Mouse (Mus musculus) spleen, postnatal 14 days (tissue): ENCODE results near the gene Cpm.
"Not testable (repeated sequence)": the region's sequence is repeated elsewhere in the genome, so short reads cannot be mapped to it uniquely, and the experiment has no call there.

Source experiments
- DNase-seq, 2 experiments: peaks; one replicate each; pipeline ENCODE4 v3.0.0; 2021 to 2022; ENCODE audit warnings: low spot score in 2 of 2

The Cpm gene

GRCm38 (mm10) chr10:117718161-117719119, 89.1 kb downstream of the Cpm start:
- DNase-seq = no peak

DNA sequence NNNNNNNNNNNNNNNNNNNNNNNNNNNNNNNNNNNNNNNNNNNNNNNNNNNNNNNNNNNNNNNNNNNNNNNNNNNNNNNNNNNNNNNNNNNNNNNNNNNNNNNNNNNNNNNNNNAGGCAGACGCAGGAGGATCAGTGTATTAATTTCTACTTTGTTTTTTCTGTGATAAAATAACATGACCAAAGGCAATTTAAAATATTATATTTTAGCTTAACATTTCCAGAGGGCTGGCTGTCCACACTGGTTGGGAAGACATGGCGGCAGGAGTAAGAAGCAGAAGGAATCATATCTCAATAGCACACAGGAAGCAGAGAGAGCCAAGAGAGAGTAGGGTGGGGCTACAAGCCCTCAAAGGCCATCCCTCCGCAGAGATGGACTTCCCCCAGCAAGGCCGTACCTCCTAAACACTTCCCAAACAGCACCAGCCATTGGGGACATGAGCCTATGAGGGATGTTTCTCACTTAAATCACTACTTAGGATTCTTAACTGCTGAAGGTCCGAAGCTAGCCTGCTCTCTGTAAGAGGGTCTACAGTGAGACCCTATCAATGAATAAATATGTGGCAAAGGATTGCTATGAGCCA, 94.9 kb downstream of the Cpm start:
- DNase-seq = no peak

- DNase-seq = no peak
Measured at GRCm38 (mm10) chr10:117724804-117725361, 95.6 kb downstream of the Cpm start.

GRCm38 (mm10) chr10:117725671-117726070, 96.4 kb downstream of the Cpm start:
- no peak for DNase-seq

DNA sequence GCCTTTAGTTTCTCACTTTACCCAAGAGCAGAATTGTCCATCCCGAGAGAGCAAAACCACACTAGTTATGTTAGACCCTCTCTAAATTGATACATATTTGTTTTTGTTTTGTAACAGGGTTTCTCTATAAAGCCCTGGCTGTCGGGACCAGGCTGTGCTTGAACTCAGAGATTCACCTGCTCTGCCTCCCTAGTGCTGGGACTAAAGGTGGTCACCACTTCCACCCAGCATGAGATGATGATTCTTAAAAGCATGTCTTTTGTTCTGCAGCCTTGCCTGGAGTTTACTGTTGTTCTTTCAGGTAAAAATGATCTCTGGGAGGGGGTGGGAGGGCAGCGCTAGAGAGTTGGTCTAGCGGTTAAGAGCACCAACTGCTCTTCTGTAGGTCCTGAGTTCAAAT, 97.0 kb downstream of the Cpm start:
- DNase-seq = no peak

DNA sequence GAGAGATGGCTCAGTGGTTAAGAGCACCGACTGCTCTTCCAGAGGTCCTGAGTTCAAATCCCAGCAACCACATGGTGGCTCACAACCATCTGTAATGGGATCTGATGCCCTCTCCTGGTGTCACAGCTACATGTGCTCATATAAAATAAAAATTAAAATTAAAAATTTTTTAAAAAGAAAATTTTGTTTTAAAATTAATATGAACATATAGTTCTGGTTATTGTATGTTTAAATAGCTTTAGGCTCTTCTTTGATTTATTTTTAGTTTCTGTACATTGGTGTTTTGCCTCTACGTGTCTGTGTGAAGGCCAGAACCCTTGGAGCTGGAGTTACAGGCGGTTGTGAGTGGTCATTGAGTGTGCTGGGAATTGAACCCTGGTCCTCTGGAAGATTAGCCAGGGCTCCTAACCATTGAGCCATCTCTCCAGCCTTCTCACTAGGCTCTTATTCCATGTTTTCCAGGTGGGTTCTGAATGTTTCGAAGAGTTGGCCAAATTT, 97.6 kb downstream of the Cpm start:
- DNase-seq = no peak

- no peak for DNase-seq
Measured at GRCm38 (mm10) chr10:117727518-117728110, 98.3 kb downstream of the Cpm start.

DNA sequence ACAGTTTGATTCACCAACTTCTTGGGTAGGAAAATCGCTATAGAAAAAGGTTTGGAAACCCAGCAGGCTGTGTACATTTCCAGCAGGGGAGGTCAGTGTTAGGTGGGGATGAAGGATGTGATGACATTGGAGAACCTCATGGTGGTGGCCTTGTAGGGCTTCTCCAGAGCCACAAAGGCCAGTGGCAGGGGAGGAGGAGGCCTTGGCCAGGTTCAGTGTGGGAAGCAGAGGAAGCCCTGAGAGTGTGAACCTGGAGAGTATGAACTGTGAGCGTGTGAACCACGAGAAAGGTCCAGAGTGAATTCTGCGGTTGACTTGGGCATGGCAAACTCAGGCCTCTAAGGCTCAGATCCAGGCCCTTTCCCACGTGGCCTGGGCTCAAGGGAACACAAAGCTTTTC, 99.3 kb downstream of the Cpm start:
- no peak for DNase-seq

DNA sequence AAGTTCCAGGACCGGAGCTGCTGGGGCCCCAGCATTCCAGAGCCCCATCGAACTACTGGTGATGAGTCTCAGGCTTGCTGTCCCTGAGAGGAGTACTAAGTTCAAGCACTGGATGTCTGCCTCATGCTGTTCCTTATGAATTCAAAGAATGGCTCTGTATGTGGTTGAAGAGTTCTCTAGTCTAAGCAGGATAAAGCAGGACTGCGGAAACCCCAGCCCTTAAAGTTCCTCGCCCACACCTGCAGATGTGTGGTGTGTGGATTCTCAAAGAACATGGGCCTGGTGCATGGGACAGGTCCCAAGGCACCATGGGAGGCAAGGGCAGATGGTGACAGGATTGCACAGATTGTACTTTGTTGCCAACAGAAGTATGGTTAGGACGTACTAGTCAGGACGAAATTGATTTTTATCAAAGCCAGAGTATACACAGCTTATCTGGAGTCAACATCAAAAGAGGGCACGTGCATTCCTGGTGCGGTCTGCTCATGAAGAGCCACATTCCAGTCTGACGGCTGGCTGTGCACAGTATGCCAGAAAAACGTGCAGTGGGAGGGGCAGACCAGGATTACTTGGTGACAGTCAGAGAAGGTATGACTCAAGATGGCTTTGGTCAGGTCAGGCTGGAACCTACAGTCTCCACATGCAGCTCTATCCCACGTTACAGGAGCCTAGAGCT, 100.0 kb downstream of the Cpm start:
- DNase-seq = no peak

DNA sequence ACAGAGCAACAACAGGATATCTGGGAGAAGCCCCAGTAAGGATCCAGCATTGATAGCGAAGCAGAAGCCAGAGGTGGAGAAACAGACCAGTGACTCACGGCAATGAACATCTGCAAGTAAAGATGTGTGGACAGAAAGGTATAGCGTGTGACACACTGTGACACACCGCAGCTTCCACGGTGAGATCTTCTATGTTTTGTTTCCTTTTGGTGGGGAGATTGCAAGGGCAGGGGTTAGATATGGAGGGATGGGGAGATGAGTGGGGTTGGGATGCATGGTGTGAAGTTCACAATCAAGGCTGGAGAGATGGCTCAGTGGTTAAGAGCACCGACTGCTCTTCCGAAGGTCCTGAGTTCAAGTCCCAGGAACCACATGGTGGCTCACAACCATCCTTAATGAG, 100.8 kb downstream of the Cpm start:
- DNase-seq = no peak

DNA sequence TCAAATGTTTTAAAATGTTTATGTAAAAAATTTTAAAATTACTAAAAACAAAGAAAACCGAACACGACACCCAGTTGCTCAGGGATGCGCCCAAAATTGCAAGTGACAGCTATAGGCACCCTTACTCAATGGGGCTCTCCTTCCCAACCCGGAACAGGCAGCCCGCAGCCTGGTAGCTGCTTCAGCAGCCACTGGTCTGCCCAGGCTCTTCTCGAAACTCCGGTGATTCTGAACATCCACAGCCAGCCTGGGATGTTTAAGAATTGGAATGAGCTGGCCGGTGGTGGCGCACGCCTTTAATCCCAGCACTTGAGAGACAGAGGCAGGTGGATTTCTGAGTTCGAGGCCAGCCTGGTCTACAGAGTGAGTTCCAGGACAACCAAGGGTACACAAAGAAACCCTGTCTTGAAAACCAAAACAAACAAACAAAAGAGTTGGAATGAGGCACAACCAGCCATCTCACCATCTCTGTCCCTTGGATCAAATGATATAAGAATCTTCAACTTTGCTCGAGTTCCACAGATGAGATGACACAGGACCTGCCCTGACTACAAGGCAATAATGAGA, 101.4 kb downstream of the Cpm start:
- DNase-seq = no peak

DNA sequence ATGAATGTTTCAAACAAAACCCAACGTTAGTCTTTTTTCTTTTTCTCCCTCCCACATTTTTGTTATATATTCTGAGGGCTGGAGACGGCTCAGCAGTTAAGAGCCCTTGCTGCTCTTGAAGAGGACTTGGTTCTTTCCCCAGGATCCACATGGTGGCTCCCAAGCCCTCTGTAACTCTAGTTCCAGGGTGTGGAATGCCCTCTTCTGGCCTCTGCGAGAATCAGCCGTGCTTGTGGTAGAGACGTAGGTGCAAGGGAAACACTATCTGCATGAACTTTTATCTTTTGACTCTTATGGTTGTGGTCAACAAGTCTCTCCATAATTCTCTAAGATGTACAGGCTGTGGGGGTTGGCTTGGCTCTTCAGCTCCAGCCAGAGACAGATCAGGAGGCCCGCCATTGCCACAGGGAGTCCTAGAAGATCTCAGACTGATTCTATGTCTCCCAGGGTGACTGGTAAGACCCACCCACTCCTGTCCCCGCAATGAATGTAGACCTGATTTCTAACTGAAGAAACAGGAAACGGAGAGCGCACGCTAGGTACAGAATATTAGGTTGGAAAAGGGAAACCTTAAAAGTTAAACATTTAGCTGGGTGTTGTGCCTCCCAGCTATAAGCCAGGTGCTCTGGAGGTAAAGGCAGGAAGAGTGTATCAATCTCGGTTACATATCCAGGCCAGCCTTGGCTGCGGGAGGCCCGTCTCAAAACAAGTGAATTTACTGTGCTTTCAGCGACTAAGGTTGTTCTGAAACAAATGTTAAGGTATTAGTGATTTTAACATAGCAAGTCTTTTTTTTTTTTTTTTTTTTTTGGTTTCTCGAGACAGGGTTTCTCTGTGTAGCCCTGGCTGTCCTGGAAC, 102.2 kb downstream of the Cpm start:
- DNase-seq = peak; percentile 21 to 40

DNA sequence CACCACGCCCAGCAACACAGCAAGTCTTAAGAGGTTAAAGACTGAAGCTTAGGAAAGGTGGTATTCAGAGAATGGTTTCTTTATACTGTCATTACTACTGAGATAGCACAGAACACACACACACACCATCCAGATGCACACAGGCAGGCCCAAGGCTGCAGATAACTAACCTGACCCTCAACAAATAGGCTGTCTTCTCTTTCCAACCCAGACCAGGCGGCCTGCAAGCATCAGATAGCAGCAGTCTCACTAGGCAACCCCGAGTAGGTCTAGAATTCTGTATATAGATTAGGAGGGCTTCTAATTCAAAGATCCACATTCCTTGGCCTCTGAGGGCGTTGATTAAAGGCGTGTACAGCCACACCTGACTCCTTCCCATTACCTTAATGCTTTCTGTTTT, 102.9 kb downstream of the Cpm start:
- DNase-seq = no peak

GRCm38 (mm10) chr10:117732962-117733592, 103.8 kb downstream of the Cpm start:
- DNase-seq = no peak

DNA sequence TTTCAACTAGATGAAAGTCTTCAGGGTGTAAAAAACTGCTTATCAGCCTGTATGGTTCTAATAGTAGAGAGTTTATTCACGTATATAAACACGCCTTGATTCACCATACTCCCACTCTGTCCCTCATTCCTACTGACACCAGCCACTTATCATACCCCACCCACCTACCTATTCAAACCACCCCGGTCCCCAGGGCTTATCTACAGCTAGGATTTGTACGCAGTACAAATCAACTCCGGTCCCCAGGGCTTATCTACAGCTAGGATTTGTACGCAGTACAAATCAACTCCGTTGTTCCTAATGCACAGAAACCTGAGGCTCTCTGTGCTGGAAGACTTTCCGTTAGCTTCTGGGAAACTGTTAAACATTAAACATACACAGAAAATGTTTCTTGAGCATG, 104.3 kb downstream of the Cpm start:
- not testable (repeated sequence) for DNase-seq

GRCm38 (mm10) chr10:117734104-117734852, 105.0 kb downstream of the Cpm start:
- not testable (repeated sequence) for DNase-seq

GRCm38 (mm10) chr10:117735396-117735795, 106.1 kb downstream of the Cpm start:
- not testable (repeated sequence) for DNase-seq

DNA sequence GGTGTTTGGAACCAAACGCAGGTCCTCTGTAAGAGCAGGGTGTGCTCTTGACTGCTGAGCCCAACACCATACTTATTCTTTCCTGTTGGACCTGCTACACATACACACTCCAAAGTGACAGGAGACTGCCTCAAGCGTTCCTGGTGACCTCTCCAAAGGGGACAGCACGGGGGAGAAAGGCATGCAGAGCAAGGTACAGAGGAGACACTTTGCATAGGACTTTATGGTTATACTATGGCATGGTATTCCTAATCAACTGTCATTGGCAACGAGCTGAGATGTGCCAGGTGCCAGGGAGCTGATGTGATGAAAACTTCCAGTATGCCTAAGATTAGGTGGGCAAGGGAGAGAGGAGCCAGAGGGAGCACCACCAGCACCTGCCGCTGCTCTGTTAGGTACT, 107.3 kb downstream of the Cpm start:
- DNase-seq = no peak
